Mouse (Mus musculus): Measurements from ENCODE around the gene Olfr1494. TPM values are rescaled to one million over a fixed set of nuclear protein-coding genes. Genes with fewer than 3 reads are reported as not detected.

Gene Olfr1494
- polyA plus RNA-seq, 1 experiment from 2014 or later, result not detected

Other genes with a start within 250 kb of the Olfr1494 start
- not detected in 2 replicates for gene Olfr1477, start 239.2 kb upstream of the Olfr1494 start, polyA plus RNA-seq (2014; fragmentation: Nextera tagmentation; extraction: Ambion mirVana)
- not detected in 2 replicates for gene Olfr1480, start 211.8 kb upstream of the Olfr1494 start, polyA plus RNA-seq (2014; fragmentation: Nextera tagmentation; extraction: Ambion mirVana)
- gene Olfr1484, start 156.2 kb upstream of the Olfr1494 start, polyA plus RNA-seq (2014; fragmentation: Nextera tagmentation; extraction: Ambion mirVana), result not detected in 2 replicates
- not detected in 2 replicates for gene Olfr1487, start 122.4 kb upstream of the Olfr1494 start, polyA plus RNA-seq (2014; fragmentation: Nextera tagmentation; extraction: Ambion mirVana)
- gene Olfr1489, start 108.1 kb upstream of the Olfr1494 start, polyA plus RNA-seq (2014; fragmentation: Nextera tagmentation; extraction: Ambion mirVana), result not detected in 2 replicates
- gene Olfr1490, start 88.6 kb upstream of the Olfr1494 start, polyA plus RNA-seq (2014; fragmentation: Nextera tagmentation; extraction: Ambion mirVana), result not detected in 2 replicates
- gene Olfr1491, start 42.5 kb upstream of the Olfr1494 start, polyA plus RNA-seq (2014; fragmentation: Nextera tagmentation; extraction: Ambion mirVana), result not detected in 2 replicates
- gene Olfr1493-ps1, start 16.4 kb upstream of the Olfr1494 start, polyA plus RNA-seq (2014; fragmentation: Nextera tagmentation; extraction: Ambion mirVana), result not detected in 2 replicates
- gene Olfr1495, start 24.9 kb downstream of the Olfr1494 start, polyA plus RNA-seq (2014; fragmentation: Nextera tagmentation; extraction: Ambion mirVana), result not detected in 2 replicates
- gene Olfr1496, start 38.1 kb downstream of the Olfr1494 start, polyA plus RNA-seq (2014; fragmentation: Nextera tagmentation; extraction: Ambion mirVana), result not detected in 2 replicates
- not detected in 2 replicates for gene Olfr1497, start 58.5 kb downstream of the Olfr1494 start, polyA plus RNA-seq (2014; fragmentation: Nextera tagmentation; extraction: Ambion mirVana)
- not detected in 2 replicates for gene Olfr1499, start 79.7 kb downstream of the Olfr1494 start, polyA plus RNA-seq (2014; fragmentation: Nextera tagmentation; extraction: Ambion mirVana)
- not detected in 2 replicates for gene Olfr1500, start 90.8 kb downstream of the Olfr1494 start, polyA plus RNA-seq (2014; fragmentation: Nextera tagmentation; extraction: Ambion mirVana)
- not detected in 2 replicates for gene Olfr1501, start 111.0 kb downstream of the Olfr1494 start, polyA plus RNA-seq (2014; fragmentation: Nextera tagmentation; extraction: Ambion mirVana)
- gene Olfr1502, start 122.1 kb downstream of the Olfr1494 start, polyA plus RNA-seq (2014; fragmentation: Nextera tagmentation; extraction: Ambion mirVana), result not detected in 2 replicates
- gene Olfr1504, start 158.2 kb downstream of the Olfr1494 start, polyA plus RNA-seq (2014; fragmentation: Nextera tagmentation; extraction: Ambion mirVana), result not detected in 2 replicates
- gene Olfr1505, start 173.8 kb downstream of the Olfr1494 start, polyA plus RNA-seq (2014; fragmentation: Nextera tagmentation; extraction: Ambion mirVana), result not detected in 2 replicates

All from forebrain, embryonic 14.5 days (tissue).